Mouse (Mus musculus): ENCODE measurements at regions not wholly inside any gene's neighbourhood (a gene's known extent, or its start where the extent isn't known, plus 50 kb on each side); places are given as distances from the start of the nearest gene placed in this dataset.

- DNase-seq (ENCODE audit: low spot score in 2 of 2), result no peak
- intact Hi-C loops (cut with DNase I), result no loop called here
Measured at GRCm38 (mm10) chr6:52105031-52105593, 53.0 kb downstream of the Hoxa1 start.

DNA sequence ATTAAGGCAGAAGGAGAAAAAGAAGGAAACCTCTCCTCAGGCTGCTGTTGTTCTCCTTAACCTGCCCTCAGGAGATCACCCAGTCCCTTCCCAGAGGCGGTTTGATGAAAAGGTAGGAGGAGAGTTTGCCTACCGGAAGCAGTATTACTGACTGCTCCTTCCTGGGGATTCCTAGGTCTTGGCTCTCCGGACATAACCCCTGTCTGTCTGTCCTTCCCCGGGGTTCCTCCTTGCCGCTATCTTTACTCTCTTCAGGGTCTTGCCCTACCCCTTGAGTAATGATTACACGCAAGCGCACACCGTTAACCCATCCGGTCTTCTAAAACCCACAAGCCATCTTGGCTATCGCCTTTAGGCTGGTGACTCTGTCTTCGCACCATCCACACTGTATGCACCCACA, 54.0 kb downstream of the Hoxa1 start:
- no peak for DNase-seq (ENCODE audit: low spot score in 2 of 2)
- intact Hi-C loops (cut with DNase I), result no loop called here

GRCm38 (mm10) chr6:52103661-52104060, 54.5 kb downstream of the Hoxa1 start:
- intact Hi-C loops (cut with DNase I), result no loop called here
- DNase-seq (ENCODE audit: low spot score in 2 of 2), result no peak

GRCm38 (mm10) chr6:52102699-52103098, 55.4 kb downstream of the Hoxa1 start:
- intact Hi-C loops (cut with DNase I), result no loop called here
- DNase-seq (ENCODE audit: low spot score in 2 of 2), result no peak

DNA sequence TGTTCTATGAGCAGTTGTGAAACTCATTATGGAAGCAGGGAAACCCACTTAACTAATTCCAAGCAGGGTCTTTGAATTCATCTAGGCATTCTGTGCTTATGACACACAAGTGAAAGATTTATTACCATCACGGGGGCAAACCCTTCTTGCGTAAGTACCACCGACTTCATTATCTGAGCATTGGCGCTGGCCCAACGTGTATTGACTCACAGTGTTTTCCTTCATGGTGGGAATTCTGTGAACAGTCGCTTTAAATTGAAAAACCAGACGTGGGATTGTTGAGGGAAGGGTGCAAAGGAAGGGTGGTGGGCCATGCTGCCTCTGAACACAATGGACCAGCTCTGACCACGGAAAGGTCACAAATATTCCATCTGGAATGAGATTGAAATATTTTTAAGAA, 55.9 kb downstream of the Hoxa1 start:
- intact Hi-C loops (cut with DNase I), result no loop called here
- DNase-seq (ENCODE audit: low spot score in 2 of 2), result no peak

DNA sequence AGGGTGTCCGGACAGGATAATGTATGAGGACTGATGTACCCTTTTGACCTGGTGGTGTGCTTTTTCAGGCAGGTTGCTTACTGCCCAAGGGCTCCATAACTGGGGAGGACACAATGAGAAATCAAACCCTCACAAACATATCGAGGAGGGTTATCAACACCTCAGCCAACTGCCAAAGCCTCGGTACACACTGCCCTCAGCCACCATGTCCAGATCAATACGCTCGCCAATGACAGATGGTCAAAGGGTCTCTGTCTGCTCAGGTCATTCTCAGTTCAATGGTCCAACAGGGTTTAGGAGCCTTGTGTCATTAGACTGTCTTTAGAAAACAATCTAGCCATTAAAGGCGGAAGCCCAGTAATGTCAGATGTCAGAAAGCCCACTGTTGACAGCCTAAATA, 56.9 kb downstream of the Hoxa1 start:
- no peak for DNase-seq (ENCODE audit: low spot score in 2 of 2)
- intact Hi-C loops (cut with DNase I), result no loop called here

GRCm38 (mm10) chr6:52098851-52099250, 59.3 kb downstream of the Hoxa1 start:
- intact Hi-C loops (cut with DNase I), result no loop called here
- DNase-seq (ENCODE audit: low spot score in 2 of 2), result no peak

DNA sequence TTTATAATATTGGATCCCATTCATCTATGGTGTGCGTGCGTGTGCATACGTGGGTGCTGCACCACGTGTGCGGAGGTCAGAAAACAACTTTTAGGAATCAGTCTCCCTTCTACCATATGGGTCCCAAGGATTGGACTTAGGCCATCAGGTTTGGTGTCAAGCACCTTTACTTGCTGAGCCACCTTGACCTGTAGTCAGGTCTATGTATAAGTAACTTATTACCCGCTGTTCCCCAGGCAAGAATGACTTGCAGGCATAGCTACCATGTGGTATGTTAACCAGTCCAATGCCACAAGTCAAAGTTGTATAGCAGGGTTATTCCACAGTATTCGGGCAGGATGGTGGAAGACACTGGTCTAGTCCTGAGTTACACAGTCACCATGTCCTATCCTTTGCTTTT, 62.5 kb downstream of the Hoxa1 start:
- no peak for DNase-seq (ENCODE audit: low spot score in 2 of 2)
- intact Hi-C loops (cut with DNase I), result no loop called here

DNA sequence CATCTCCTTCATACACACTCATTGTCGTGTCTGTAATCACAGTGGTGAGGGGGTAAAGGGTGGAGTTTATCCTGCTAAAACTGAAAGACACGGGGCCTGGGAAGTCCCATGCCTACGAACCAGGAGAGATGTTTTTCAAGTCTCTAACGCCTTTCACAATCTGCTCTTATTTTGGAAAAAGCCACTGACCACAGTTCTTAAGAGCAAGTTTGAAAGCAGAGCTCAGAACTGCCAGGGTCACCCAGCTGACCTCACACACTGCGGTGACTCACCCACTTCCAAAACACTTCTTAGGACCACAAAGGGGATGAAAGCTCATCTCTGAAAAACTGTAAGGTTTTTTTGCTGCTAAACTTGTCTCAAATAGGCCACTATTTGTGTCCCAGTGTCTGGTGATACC, 66.7 kb downstream of the Hoxa1 start:
- no peak for DNase-seq (ENCODE audit: low spot score in 2 of 2)

DNA sequence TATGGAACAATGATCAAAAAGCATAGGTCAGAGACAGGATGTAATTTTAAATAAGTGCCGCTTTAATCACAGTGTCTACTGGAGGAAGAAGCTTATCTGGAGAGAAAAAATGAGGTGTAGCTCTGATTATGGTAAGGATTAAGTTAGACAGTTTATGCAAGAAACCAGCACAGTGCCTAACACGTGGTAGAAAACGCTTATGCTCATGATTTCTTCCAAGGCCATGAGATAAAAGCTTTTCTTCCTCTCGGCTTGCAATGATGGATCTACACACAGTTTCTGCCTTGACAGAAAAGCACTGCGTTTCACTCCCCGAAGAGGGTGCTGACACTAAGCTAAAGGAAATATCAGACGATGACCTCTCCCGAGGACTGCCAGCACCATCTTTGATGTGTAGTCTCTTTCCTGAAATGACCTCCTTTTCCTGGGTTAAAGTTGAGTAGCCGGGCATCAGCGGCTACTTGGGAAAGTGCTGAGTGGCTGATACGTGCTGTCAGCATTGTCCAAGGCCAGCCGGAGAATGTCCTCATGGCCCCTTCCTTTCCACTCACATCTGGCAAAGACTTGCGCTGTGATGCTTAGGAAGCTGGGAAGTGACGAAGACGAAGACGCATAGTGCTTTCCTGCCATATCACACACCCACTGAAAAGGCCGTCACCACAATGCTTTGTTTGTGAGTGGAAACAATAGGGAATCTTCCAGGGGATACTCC, 72.0 kb downstream of the Hoxa1 start:
- intact Hi-C loops (cut with DNase I), result no loop called here

More for the DNA sequence above, 66.7 kb downstream of the Hoxa1 start:
- intact Hi-C loops (cut with DNase I), result no loop called here

DNA sequence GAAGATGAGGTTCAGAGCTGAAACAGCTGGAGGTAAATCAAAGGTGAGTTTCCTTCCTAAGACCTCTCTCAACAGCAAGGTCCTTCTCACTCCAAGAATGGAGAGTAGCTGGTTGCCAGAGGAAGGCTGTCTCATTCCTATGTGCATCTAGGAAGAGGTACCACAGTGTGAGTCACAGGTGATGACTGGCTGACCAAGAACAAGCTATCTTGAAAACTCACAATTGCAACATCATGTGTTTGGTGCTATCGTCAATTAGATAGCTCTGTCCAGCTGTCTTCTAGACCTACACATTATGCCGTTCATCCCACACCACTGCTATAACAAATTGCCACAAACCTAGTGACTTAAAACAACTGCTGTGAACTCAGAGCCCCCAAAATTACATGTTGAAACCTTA, 72.3 kb upstream of the Skap2 start:
- intact Hi-C loops (cut with DNase I), result no loop called here
- DNase-seq (ENCODE audit: low spot score in 2 of 2), result no peak

More for the DNA sequence above, 72.0 kb downstream of the Hoxa1 start:
- DNase-seq (ENCODE audit: low spot score in 2 of 2), result no peak

DNA sequence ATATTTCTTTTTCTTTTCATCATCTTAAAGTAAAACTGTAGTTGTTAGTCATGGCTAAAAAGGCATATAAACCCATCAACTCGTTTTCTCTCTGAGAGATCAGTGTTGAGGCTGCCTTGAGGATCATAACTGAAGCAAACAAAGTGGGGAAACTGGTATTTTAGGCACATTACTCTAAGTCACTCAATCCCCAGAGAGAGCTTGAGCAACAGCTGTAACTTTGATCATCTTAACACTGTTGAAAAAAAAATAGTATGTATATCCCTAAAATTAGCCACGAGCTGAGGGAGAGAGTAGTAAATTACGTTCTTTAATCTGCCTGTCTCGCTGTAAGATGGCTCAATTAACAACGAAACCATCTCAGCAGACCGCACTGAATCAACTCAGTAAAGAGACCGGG, 67.2 kb upstream of the Skap2 start:
- DNase-seq (ENCODE audit: low spot score in 2 of 2), result no peak
- intact Hi-C loops (cut with DNase I), result no loop called here

- DNase-seq (ENCODE audit: low spot score in 2 of 2), result no peak
- intact Hi-C loops (cut with DNase I), result no loop called here
Measured at GRCm38 (mm10) chr6:52078530-52079340, 66.4 kb upstream of the Skap2 start.

DNA sequence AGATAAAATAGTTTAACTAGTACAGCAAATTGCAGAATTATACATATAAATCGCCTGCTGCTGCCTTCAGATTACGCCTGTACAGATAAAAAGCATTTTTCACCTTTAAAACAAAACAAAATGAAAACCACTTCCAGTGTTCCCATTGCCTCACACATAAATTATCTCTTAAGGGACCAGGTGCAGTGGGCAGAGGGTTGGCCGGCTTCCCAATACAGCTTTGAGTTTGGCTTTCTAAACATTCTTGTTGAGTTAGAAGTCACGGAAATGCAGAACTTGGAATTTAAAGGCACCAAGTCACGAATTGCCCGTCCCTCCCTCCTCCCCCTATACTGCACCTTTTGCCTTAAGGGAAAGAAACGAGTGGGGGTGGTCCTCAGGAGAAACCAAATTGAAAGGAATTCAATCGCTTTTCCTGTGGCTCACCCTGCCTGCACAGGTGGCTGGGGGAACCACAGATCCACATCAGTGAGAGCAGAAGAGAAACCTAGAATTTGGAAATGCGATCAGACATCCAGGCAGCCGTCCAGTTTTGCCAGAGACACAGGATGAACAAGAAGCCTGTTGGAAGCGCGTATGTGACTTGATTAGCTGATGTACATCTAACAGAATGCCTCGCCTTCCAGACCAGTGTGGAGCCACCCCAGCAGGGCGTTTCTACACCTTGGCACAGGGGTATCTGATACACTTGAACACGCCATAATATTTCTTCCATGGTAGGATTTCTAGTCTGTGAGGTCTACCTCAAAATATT, 64.0 kb upstream of the Skap2 start:
- intact Hi-C loops (cut with DNase I), result no loop called here
- peak; percentile 4 to 6 for DNase-seq (ENCODE audit: low spot score in 2 of 2)

- no peak for DNase-seq (ENCODE audit: low spot score in 2 of 2)
- intact Hi-C loops (cut with DNase I), result no loop called here
Measured at GRCm38 (mm10) chr6:52074904-52075303, 62.6 kb upstream of the Skap2 start.

- intact Hi-C loops (cut with DNase I), result no loop called here
- DNase-seq (ENCODE audit: low spot score in 2 of 2), result no peak
Measured at GRCm38 (mm10) chr6:52067151-52067550, 54.8 kb upstream of the Skap2 start.

GRCm38 (mm10) chr6:52065652-52066051, 53.3 kb upstream of the Skap2 start:
- DNase-seq (ENCODE audit: low spot score in 2 of 2), result no peak

DNA sequence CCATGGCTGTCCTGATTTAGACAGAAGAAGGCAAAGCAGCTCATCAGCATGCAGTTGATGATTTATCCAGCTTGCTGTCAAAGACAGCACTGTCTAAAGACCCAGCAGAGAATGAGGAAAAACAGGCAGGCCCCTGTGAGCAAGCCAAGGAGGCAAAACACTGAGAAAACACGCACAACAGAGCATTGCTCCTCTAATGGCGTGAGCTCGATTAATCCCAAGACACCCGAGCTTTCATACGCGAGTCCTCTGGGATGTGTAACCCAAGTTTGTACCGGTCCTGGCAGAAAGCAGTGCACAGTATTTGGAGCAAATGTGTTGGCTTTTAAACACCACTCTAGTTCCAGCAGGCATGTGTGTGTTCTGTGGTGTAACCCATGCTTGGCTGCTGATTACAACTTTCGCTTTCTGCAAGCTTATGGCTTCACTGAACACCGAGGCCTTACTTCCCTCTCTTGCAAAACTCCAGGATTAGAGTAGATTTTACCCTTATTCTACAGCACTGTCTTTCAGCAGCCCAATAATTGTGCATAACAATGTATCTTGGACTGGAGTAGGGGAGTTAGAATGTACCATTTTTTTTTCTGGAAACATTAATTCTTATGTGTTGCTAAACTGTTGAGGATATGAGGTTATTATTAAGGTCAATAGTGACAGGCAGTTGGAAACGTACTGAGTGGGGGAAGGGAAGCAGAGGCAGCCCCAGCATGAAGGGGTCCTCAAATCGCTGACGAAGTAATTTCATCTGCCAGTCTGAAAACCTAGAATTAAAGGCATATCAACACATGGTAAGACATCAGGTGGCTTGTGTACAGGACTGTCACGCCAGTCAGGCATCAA, 52.0 kb upstream of the Skap2 start:
- DNase-seq (ENCODE audit: low spot score in 2 of 2), result peak; percentile 8 to 16
- intact Hi-C loops (cut with DNase I), result no loop called here

More at GRCm38 (mm10) chr6:52065652-52066051, 53.3 kb upstream of the Skap2 start:
- intact Hi-C loops (cut with DNase I), result no loop called here
